Mouse (Mus musculus): Measurements from ENCODE around the gene March7.

GRCm38 (mm10) chr2:60269856-60270479 lies 60.3 kb downstream of the March7 start:
- TF ChIP-seq CTCF (IDR thresholded peaks at IDR 0.05; ENCODE audit: low read depth) = no peak
- TF ChIP-seq EP300 (IDR thresholded peaks at IDR 0.05; ENCODE audit: low read depth) = no peak
